Mouse (Mus musculus) megakaryocyte, embryonic 14.5 days (primary cell): ENCODE data around the gene Gm49405. TPM values are rescaled to one million over a fixed set of nuclear protein-coding genes. Genes with fewer than 3 reads are reported as not detected.
"Not testable (repeated sequence)": the region's sequence is repeated elsewhere in the genome, so short reads cannot be mapped to it uniquely, and the experiment has no call there.

Experiments used
- H3K27me3 ChIP-seq: replicated peaks from 2 replicates; pipeline ENCODE3; 2012; ENCODE audit warnings: inconsistent platforms
- H3K36me3 ChIP-seq: replicated peaks from 2 replicates; pipeline ENCODE3; 2012; ENCODE audit warnings: low read length, inconsistent platforms, mixed read lengths
- H3K4me1 ChIP-seq: 2 replicates; pipeline ENCODE4 v1.6.1; 2012; ENCODE audit warnings: inconsistent platforms
- H3K4me3 ChIP-seq: replicated peaks from 2 replicates; pipeline ENCODE3; 2012; ENCODE audit warnings: moderate library complexity, mild to moderate bottlenecking, inconsistent platforms
- H3K9me3 ChIP-seq: 2 replicates; pipeline ENCODE4 v1.6.1; 2012; ENCODE audit warnings: inconsistent platforms
- FLI1 ChIP-seq: IDR thresholded peaks from 2 replicates; pipeline ENCODE4 v1.6.1; 2012; ENCODE audit warnings: low read length, inconsistent platforms, mixed read lengths
- GATA1 ChIP-seq: IDR thresholded peaks from 3 replicates; pipeline ENCODE4 v1.6.1; 2012; ENCODE audit warnings: mixed read lengths, low read length, inconsistent platforms, borderline replicate concordance
- polyA plus RNA-seq: library from polyadenylated mRNA; stranded (reverse); fragments of >175 nt; gene quantifications from 2 replicates; pipeline ENCODE4 v1.2.3, GENCODE M21; 2012; ENCODE audit warnings: low replicate concordance; ENCODE audit not compliant: insufficient read depth

Gm49405 gene
- polyA plus RNA-seq, 1 experiment, result 0.93 TPM

GRCm38 (mm10) chr19:3962469-3962868, 38.0 kb upstream of the Gm49405 start:
- Histone ChIP-seq H3K36me3 (no peaks in the 10 kb centered on the region), H3K27me3 (peaks cover 32% of the 10 kb centered on the region), H3K9me3 (0 out of 2 replicates have a peak, but pooled peaks cover 4% of the 10 kb centered on the region), H3K4me3 (no peak overlapping the region), H3K4me1 (peaks cover 18% of the 10 kb centered on the region)
- TF ChIP-seq FLI1, result no peak
- TF ChIP-seq GATA1, result no peak

GRCm38 (mm10) chr19:3964030-3964429, 36.4 kb upstream of the Gm49405 start:
- 0 out of 2 replicates have a peak, but pooled peaks cover 4% of the 10 kb centered on the region for H3K9me3 ChIP-seq
- H3K4me1 ChIP-seq, result peaks cover 16% of the 10 kb centered on the region
- peaks cover 26% of the 10 kb centered on the region for H3K27me3 ChIP-seq
- H3K36me3 ChIP-seq, result no peaks in the 10 kb centered on the region
- H3K4me3 ChIP-seq, result no peak overlapping the region
- no peak for TF ChIP-seq FLI1
- no peak for TF ChIP-seq GATA1

GRCm38 (mm10) chr19:3966330-3967075, 33.9 kb upstream of the Gm49405 start:
- no peak for TF ChIP-seq FLI1
- TF ChIP-seq GATA1, result no peak
- Histone ChIP-seq H3K36me3 (no peaks in the 10 kb centered on the region), H3K4me1 (peaks cover 26% of the 10 kb centered on the region)

GRCm38 (mm10) chr19:3967258-3967657, 33.2 kb upstream of the Gm49405 start:
- H3K27me3 ChIP-seq, result peaks cover 41% of the 10 kb centered on the region
- H3K36me3 ChIP-seq, result no peaks in the 10 kb centered on the region
- no peaks in the 10 kb centered on the region for H3K9me3 ChIP-seq
- H3K4me1 ChIP-seq, result peaks cover 33% of the 10 kb centered on the region
- no peak for TF ChIP-seq GATA1
- no peak for TF ChIP-seq FLI1
- H3K4me3 ChIP-seq, result no peak overlapping the region

More at GRCm38 (mm10) chr19:3966330-3967075, 33.9 kb upstream of the Gm49405 start:
- Histone ChIP-seq H3K27me3 (peaks cover 38% of the 10 kb centered on the region), H3K4me3 (no peak overlapping the region), H3K9me3 (no peaks in the 10 kb centered on the region)

- no peak within 1 kb of the TSS for H3K4me3 ChIP-seq
- no peak for TF ChIP-seq FLI1
- H3K36me3 ChIP-seq, result no peaks in the 10 kb centered on the region
- H3K27me3 ChIP-seq, result peaks cover 63% of the 10 kb centered on the region
- H3K4me1 ChIP-seq, result peaks cover 22% of the 10 kb centered on the region
- H3K9me3 ChIP-seq, result no peaks in the 10 kb centered on the region
These were observed 28.2 kb upstream of the Gm49405 start, which contains the start of gene Aldh3b2 for GRCm38 (mm10) chr19:3972229-3972628. TSS of gene Aldh3b2 (plus strand) at chr19:3972328.

GRCm38 (mm10) chr19:3974608-3975007, 25.8 kb upstream of the Gm49405 start:
- Histone ChIP-seq H3K27me3 (peaks cover 57% of the 10 kb centered on the region), H3K4me1 (peaks cover 14% of the 10 kb centered on the region)
- not testable (repeated sequence) for H3K9me3 ChIP-seq, H3K36me3 ChIP-seq, H3K4me3 ChIP-seq

GRCm38 (mm10) chr19:3975866-3976265, 24.6 kb upstream of the Gm49405 start:
- Histone ChIP-seq H3K36me3 (no peaks in the 10 kb centered on the region), H3K4me1 (peaks cover 24% of the 10 kb centered on the region), H3K9me3 (no peaks in the 10 kb centered on the region), H3K4me3 (no peak overlapping the region), H3K27me3 (peaks cover 55% of the 10 kb centered on the region)
- TF ChIP-seq FLI1 (no peak), GATA1 (no peak)

- Histone ChIP-seq H3K9me3 (no peaks in the 10 kb centered on the region), H3K4me1 (peaks cover 39% of the 10 kb centered on the region), H3K4me3 (peak overlapping the region; percentile 11), H3K36me3 (no peaks in the 10 kb centered on the region), H3K27me3 (peaks cover 46% of the 10 kb centered on the region)
- TF ChIP-seq GATA1, result no peak
- TF ChIP-seq FLI1, result no peak
These were observed 20.1 kb upstream of the Gm49405 start for GRCm38 (mm10) chr19:3980309-3980708.

- peaks cover 45% of the 10 kb centered on the region for H3K4me1 ChIP-seq
- TF ChIP-seq FLI1, result no peak
- TF ChIP-seq GATA1, result no peak
- H3K9me3 ChIP-seq, result no peaks in the 10 kb centered on the region
- H3K27me3 ChIP-seq, result peaks cover 42% of the 10 kb centered on the region
- H3K4me3 ChIP-seq, result no peak overlapping the region
- no peaks in the 10 kb centered on the region for H3K36me3 ChIP-seq
These were observed 19.5 kb upstream of the Gm49405 start for GRCm38 (mm10) chr19:3980917-3981316.

GRCm38 (mm10) chr19:3983527-3984200, 16.8 kb upstream of the Gm49405 start:
- Histone ChIP-seq H3K36me3 (no peaks in the 10 kb centered on the region), H3K4me3 (no peak overlapping the region), H3K4me1 (peaks cover 61% of the 10 kb centered on the region), H3K9me3 (peaks cover 3% of the 10 kb centered on the region), H3K27me3 (peaks cover 30% of the 10 kb centered on the region)
- TF ChIP-seq GATA1 (no peak), FLI1 (no peak)
